Mouse (Mus musculus) lung, postnatal 0 days (tissue): ENCODE data around the gene Ifngr2.

Experiments used
- CTCF ChIP-seq: IDR thresholded peaks from 2 replicates; pipeline ENCODE4 v1.5.1; 2016; ENCODE audit warnings: antibody characterized with exemption, mild to moderate bottlenecking
- EP300 ChIP-seq: IDR thresholded peaks from 2 replicates; pipeline ENCODE4 v1.6.1; 2016; ENCODE audit warnings: antibody characterized with exemption, mild to moderate bottlenecking, control low read depth

DNA sequence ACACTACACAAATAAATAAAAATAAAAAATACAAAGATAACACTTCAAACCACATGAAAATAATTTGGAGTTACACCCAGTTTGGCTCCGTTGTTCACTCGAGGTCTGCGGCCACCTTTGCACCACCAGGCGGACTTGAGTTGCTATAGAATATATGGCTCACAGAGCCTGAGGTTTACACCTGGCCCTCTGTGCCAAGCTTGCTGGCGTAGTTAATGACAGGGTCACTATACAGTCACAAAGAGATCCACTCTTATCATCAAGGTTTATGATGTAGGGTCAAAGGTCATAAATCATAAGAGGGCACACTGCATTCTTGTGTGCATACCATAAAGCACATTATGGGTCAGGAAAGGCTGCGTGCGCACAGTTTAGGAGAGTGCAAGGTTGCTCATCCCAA, 19.1 kb downstream of the Ifngr2 start:
- TF ChIP-seq EP300 (no peak), CTCF (no peak)
